Mouse (Mus musculus): ENCODE measurements around the gene Cacnb1. TPM values are rescaled to one million over a fixed set of nuclear protein-coding genes. Genes with fewer than 3 reads are reported as not detected.

Cacnb1 gene
- total RNA-seq, 1 experiment, result 6.2 TPM

- Histone ChIP-seq H3K9me3 (ENCODE audit: control insufficient read depth, insufficient read depth, low read depth, low read length) (no peaks in the 10 kb centered on the region), H3K4me1 (ENCODE audit: control insufficient read depth in 2 of 2, insufficient read depth in 2 of 2, low read length in 2 of 2, poor library complexity in 1 of 2) (peaks cover 3 to 20% of the 10 kb centered on the region in 2 experiments; a peak in 2 of 4 replicates), H3K36me3 (ENCODE audit: control insufficient read depth, insufficient read depth, low read length, poor library complexity, severe bottlenecking) (peaks cover 4% of the 10 kb centered on the region; the same call in 1 of the 2 replicates), H3K9ac (ENCODE audit: insufficient read depth, low read depth, low read length, poor library complexity, severe bottlenecking) (no peak overlapping the region), H3K4me3 (ENCODE audit: insufficient read depth in 1 of 2, low read depth in 1 of 2, low read length in 2 of 2, poor library complexity in 1 of 2, severe bottlenecking in 1 of 2) (peak overlapping the region in 1 of 2 experiments; percentile 74; a peak in 1 of 4 replicates), H3K27ac (ENCODE audit: insufficient read depth, low read depth, low read length, poor library complexity, severe bottlenecking) (no peak overlapping the region)
- no peak for TF ChIP-seq CHD2 (IDR thresholded peaks at IDR 0.05; ENCODE audit: low read depth, low read length)
- no peak for TF ChIP-seq MAFK (IDR thresholded peaks at IDR 0.05; ENCODE audit: insufficient read depth, low read depth, low read length)
- TF ChIP-seq ZNF384 (IDR thresholded peaks at IDR 0.05; ENCODE audit: low read depth, low read length), result no peak
- no peak for TF ChIP-seq HCFC1 (IDR thresholded peaks at IDR 0.05; ENCODE audit: borderline replicate concordance, insufficient read depth, low read length)
- no peak for TF ChIP-seq ZC3H11A (IDR thresholded peaks at IDR 0.05; ENCODE audit: borderline replicate concordance, low read depth, low read length)
- in situ Hi-C loops (cut with MboI; ENCODE audit: low sequenced_read_pairs in 2 of 2, unreplicated experiment in 2 of 2), result no loop called here
- DNase-seq (ENCODE audit: low read depth, low spot score), result no peak
Observed at GRCm38 (mm10) chr11:98021118-98021517, 1.7 kb downstream of the Cacnb1 start.

GRCm38 (mm10) chr11:98020710-98021109, 2.1 kb downstream of the Cacnb1 start:
- Histone ChIP-seq H3K4me1 (ENCODE audit: control insufficient read depth in 2 of 2, insufficient read depth in 2 of 2, low read length in 2 of 2, poor library complexity in 1 of 2) (peaks cover 3 to 20% of the 10 kb centered on the region in 2 experiments; a peak in 2 of 4 replicates), H3K4me3 (ENCODE audit: insufficient read depth in 1 of 2, low read depth in 1 of 2, low read length in 2 of 2, poor library complexity in 1 of 2, severe bottlenecking in 1 of 2) (no peak overlapping the region)
- no peak for DNase-seq (ENCODE audit: low read depth, low spot score)

DNA sequence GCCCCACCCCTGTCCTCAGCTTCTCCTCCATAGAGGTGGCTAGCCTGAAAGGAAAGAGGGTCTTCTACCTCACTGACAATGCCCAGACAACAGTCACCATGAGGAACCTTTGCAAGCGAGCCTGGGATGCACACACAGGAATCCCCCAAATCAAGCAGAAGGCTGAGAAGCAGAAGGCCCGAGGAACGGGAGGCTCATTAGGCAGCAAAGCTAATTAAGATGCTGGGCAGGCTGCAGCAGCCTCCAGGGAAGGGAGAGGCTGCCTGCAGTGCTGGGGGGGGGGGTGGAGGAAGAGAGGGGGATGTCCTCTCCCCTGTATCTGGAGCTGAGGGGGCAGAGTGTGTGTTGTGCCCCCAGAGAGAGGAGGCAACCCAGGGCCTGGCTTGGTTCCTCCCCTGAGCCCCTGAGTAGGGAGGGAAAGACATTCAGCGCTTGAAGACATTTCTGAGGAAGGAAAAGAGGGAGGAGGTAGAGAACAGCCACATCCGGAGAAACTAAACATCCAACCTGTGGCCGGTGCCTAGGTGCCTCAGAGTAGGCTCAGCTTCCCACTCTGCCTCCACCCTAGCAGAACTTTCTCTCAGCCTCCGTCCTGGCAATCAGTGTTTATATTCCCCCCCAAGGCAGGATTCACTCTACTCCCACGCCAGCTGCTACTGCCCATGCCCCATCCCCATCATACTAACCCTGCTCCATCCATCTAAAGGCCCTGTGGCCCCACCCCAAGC, 2.8 kb downstream of the Cacnb1 start:
- no peak for TF ChIP-seq CHD2 (IDR thresholded peaks at IDR 0.05; ENCODE audit: low read depth, low read length)
- DNase-seq (ENCODE audit: low read depth, low spot score), result no peak
- in situ Hi-C loops (cut with MboI; ENCODE audit: low sequenced_read_pairs in 2 of 2, unreplicated experiment in 2 of 2), result no loop called here
- no peak overlapping the region for H3K27ac ChIP-seq (ENCODE audit: insufficient read depth, low read depth, low read length, poor library complexity, severe bottlenecking)
- H3K9ac ChIP-seq (ENCODE audit: insufficient read depth, low read depth, low read length, poor library complexity, severe bottlenecking), result no peak overlapping the region
- H3K36me3 ChIP-seq (ENCODE audit: control insufficient read depth, insufficient read depth, low read length, poor library complexity, severe bottlenecking), result peaks cover 7% of the 10 kb centered on the region; the same call in 1 of the 2 replicates
- H3K4me3 ChIP-seq (ENCODE audit: insufficient read depth in 1 of 2, low read depth in 1 of 2, low read length in 2 of 2, poor library complexity in 1 of 2, severe bottlenecking in 1 of 2), result no peak overlapping the region
- H3K9me3 ChIP-seq (ENCODE audit: control insufficient read depth, insufficient read depth, low read depth, low read length), result no peaks in the 10 kb centered on the region
- peaks cover 3 to 20% of the 10 kb centered on the region in 2 experiments; a peak in 2 of 4 replicates for H3K4me1 ChIP-seq (ENCODE audit: control insufficient read depth in 2 of 2, insufficient read depth in 2 of 2, low read length in 2 of 2, poor library complexity in 1 of 2)

More at GRCm38 (mm10) chr11:98020710-98021109, 2.1 kb downstream of the Cacnb1 start:
- in situ Hi-C loops (cut with MboI; ENCODE audit: low sequenced_read_pairs in 2 of 2, unreplicated experiment in 2 of 2), result no loop called here
- Histone ChIP-seq H3K36me3 (ENCODE audit: control insufficient read depth, insufficient read depth, low read length, poor library complexity, severe bottlenecking) (peaks cover 4% of the 10 kb centered on the region; the same call in 1 of the 2 replicates), H3K9me3 (ENCODE audit: control insufficient read depth, insufficient read depth, low read depth, low read length) (no peaks in the 10 kb centered on the region), H3K9ac (ENCODE audit: insufficient read depth, low read depth, low read length, poor library complexity, severe bottlenecking) (no peak overlapping the region), H3K27ac (ENCODE audit: insufficient read depth, low read depth, low read length, poor library complexity, severe bottlenecking) (no peak overlapping the region)
- no peak for TF ChIP-seq ZC3H11A (IDR thresholded peaks at IDR 0.05; ENCODE audit: borderline replicate concordance, low read depth, low read length)
- TF ChIP-seq MAFK (IDR thresholded peaks at IDR 0.05; ENCODE audit: insufficient read depth, low read depth, low read length), result no peak
- TF ChIP-seq CHD2 (IDR thresholded peaks at IDR 0.05; ENCODE audit: low read depth, low read length), result no peak
- TF ChIP-seq HCFC1 (IDR thresholded peaks at IDR 0.05; ENCODE audit: borderline replicate concordance, insufficient read depth, low read length), result no peak

- no peak overlapping the region for H3K9ac ChIP-seq (ENCODE audit: insufficient read depth, low read depth, low read length, poor library complexity, severe bottlenecking)
- H3K9me3 ChIP-seq (ENCODE audit: control insufficient read depth, insufficient read depth, low read depth, low read length), result no peaks in the 10 kb centered on the region
- no peak for TF ChIP-seq MAFK (IDR thresholded peaks at IDR 0.05; ENCODE audit: insufficient read depth, low read depth, low read length)
- TF ChIP-seq HCFC1 (IDR thresholded peaks at IDR 0.05; ENCODE audit: borderline replicate concordance, insufficient read depth, low read length), result no peak
- TF ChIP-seq ZC3H11A (IDR thresholded peaks at IDR 0.05; ENCODE audit: borderline replicate concordance, low read depth, low read length), result no peak
- TF ChIP-seq CHD2 (IDR thresholded peaks at IDR 0.05; ENCODE audit: low read depth, low read length), result no peak
- no peak for TF ChIP-seq ZNF384 (IDR thresholded peaks at IDR 0.05; ENCODE audit: low read depth, low read length)
- H3K27ac ChIP-seq (ENCODE audit: insufficient read depth, low read depth, low read length, poor library complexity, severe bottlenecking), result no peak overlapping the region
- peaks cover 3 to 24% of the 10 kb centered on the region in 2 experiments; a peak in 2 of 4 replicates for H3K4me1 ChIP-seq (ENCODE audit: control insufficient read depth in 2 of 2, insufficient read depth in 2 of 2, low read length in 2 of 2, poor library complexity in 1 of 2)
- in situ Hi-C loops (cut with MboI; ENCODE audit: low sequenced_read_pairs in 2 of 2, unreplicated experiment in 2 of 2), result no loop called here
- H3K36me3 ChIP-seq (ENCODE audit: control insufficient read depth, insufficient read depth, low read length, poor library complexity, severe bottlenecking), result peaks cover 9% of the 10 kb centered on the region; the same call in 1 of the 2 replicates
- no peak for DNase-seq (ENCODE audit: low read depth, low spot score)
- no peak overlapping the region for H3K4me3 ChIP-seq (ENCODE audit: insufficient read depth in 1 of 2, low read depth in 1 of 2, low read length in 2 of 2, poor library complexity in 1 of 2, severe bottlenecking in 1 of 2)
Observed at GRCm38 (mm10) chr11:98018858-98019641, 3.8 kb downstream of the Cacnb1 start.

All from ES-E14 (cell line).